Mouse (Mus musculus): ENCODE measurements around the gene Fam133b.
"Not testable (repeated sequence)": the region's sequence is repeated elsewhere in the genome, so short reads cannot be mapped to it uniquely, and the experiment has no call there.

Fam133b gene

DNA sequence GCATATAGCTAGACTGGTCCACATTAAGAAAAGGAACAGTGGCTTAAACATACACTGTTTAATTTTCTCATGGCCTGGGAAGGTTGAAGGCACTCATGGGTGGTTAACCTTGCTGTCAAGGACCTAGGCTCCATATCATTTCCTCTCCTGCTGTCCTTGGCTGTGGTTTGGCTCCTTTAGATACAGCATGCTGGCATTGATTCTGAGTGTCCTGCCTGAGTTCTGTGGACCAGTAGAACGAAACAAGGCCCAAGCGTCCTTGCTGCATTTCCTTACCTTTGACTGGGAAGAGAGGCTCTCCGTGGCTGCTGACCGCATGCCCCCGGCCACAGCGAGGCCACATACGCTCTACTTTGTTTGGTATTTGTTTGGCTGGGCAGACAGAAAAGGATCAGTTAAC lies 65.6 kb downstream of the Fam133b start:
- no peak for DNase-seq

DNA sequence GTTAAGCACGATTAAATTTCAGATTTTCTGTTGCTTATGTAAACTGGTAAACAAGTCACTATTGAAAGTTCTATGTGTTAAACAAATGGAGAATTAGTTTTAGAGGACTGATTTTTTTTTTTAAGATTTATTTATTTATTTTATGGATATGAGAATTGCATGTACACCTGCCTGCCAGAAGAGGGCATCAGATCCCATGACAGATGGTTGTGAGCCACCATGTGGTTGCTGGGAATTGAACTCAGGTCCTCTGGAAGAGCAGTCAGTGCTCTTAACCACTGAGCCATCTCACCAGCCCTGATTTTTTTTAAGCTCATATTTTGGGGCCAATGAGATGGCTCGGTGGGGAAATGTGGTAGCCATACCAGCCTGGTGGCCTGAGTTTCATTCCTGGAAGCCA lies 68.2 kb downstream of the Fam133b start:
- DNase-seq, result not testable (repeated sequence)

Measured in lung, postnatal 14 days (tissue).